Mouse (Mus musculus) intestine, embryonic 14.5 days (tissue): ENCODE measurements around the gene Lrch3. TPM values are rescaled to one million over a fixed set of nuclear protein-coding genes. Genes with fewer than 3 reads are reported as not detected.
"Not testable (repeated sequence)": the region's sequence is repeated elsewhere in the genome, so short reads cannot be mapped to it uniquely, and the experiment has no call there.

ENCODE experiments used
- ATAC-seq: fragments of 200-750 bp; cut with Nextera tagmentation; replicated peaks from 2 replicates; pipeline ENCODE4 v1.8.0; 2017; ENCODE audit warnings: low read depth, moderate number of reproducible peaks, moderate TSS enrichment, moderate library complexity; ENCODE audit not compliant: low FRiP score, low TSS enrichment
- DNase-seq: peaks from one replicate; pipeline ENCODE4 v3.0.0-alpha.2; 2018; ENCODE audit warnings: low spot score
- H3K27ac ChIP-seq: fragments of 300-500 bp; sonication (generic); 2 replicates; pipeline ENCODE4 v1.5.1; 2014; ENCODE audit warnings: low read depth, mild to moderate bottlenecking, control low read depth
- H3K27me3 ChIP-seq: fragments of 300-500 bp; sonication (generic); replicated peaks from 2 replicates; pipeline ENCODE4 v1.6.1; 2014; ENCODE audit warnings: low read length, control low read depth; ENCODE audit not compliant: control insufficient read depth, insufficient read depth
- H3K36me3 ChIP-seq: fragments of 300-500 bp; sonication (generic); 2 replicates; pipeline ENCODE4 v1.6.1; 2014; ENCODE audit warnings: low read length, control low read depth; ENCODE audit not compliant: control insufficient read depth, insufficient read depth
- H3K4me1 ChIP-seq: fragments of 300-500 bp; sonication (generic); replicated peaks from 2 replicates; pipeline ENCODE4 v1.6.1; 2014; ENCODE audit warnings: low read length, control low read depth, mixed read lengths; ENCODE audit not compliant: control insufficient read depth, insufficient read depth
- H3K4me2 ChIP-seq: fragments of 300-500 bp; sonication (generic); 2 replicates; pipeline ENCODE4 v1.6.1; 2014; ENCODE audit warnings: low read length
- H3K4me3 ChIP-seq: fragments of 300-500 bp; sonication (generic); 2 replicates; pipeline ENCODE4 v1.5.1; 2014; ENCODE audit warnings: low read depth, low read length, control low read depth, mixed read lengths
- H3K9ac ChIP-seq: fragments of 300-500 bp; sonication (generic); 2 replicates; pipeline ENCODE4 v1.6.1; 2014; ENCODE audit warnings: mild to moderate bottlenecking, low read length
- H3K9me3 ChIP-seq: fragments of 300-500 bp; sonication (generic); 2 replicates; pipeline ENCODE4 v1.6.1; 2016; ENCODE audit warnings: low read length, control low read depth; ENCODE audit not compliant: control insufficient read depth
- WGBS: fragments of 180-500 bp; shearing (Covaris S2); extraction: QIAGEN DNeasy Blood & Tissue Kit; methylation state at CpG from one replicate; pipeline ENCODE4 v1.1.7; 2014; 5-methylcytosine and 5-hydroxymethylcytosine counted together
- polyA plus RNA-seq: library from polyadenylated mRNA; unstranded; fragments of >200 nt; fragmentation: Nextera tagmentation; extraction: Ambion mirVana; gene quantifications from 2 replicates; pipeline ENCODE4 v1.2.1, GENCODE M21; 2014

Lrch3 gene
- polyA plus RNA-seq, 1 experiment from 2014 or later = 22.1 TPM

- ATAC-seq = no peak
- Histone ChIP-seq H3K27ac (no peak overlapping the region), H3K27me3 (no peaks in the 10 kb centered on the region), H3K4me1 (no peaks in the 10 kb centered on the region), H3K9me3 (no peaks in the 10 kb centered on the region), H3K4me3 (no peak overlapping the region), H3K4me2 (no peak overlapping the region), H3K36me3 (no peaks in the 10 kb centered on the region), H3K9ac (no peak overlapping the region)
- 70% methylated on average over 4 of the region's 4 CpGs for WGBS
- no peak for DNase-seq
Measured at GRCm38 (mm10) chr16:33036006-33036405, 122.1 kb downstream of the Lrch3 start.

- no peak overlapping the region for H3K27ac ChIP-seq
- H3K27me3 ChIP-seq = no peaks in the 10 kb centered on the region
- WGBS = 93% methylated on average over 1 of the region's 1 CpGs
- H3K36me3 ChIP-seq = no peaks in the 10 kb centered on the region
- H3K4me3 ChIP-seq = no peak overlapping the region
- H3K9me3 ChIP-seq = no peaks in the 10 kb centered on the region
- no peak overlapping the region for H3K9ac ChIP-seq
- ATAC-seq (no peak), DNase-seq (no peak)
- H3K4me1 ChIP-seq = no peaks in the 10 kb centered on the region
- H3K4me2 ChIP-seq = no peak overlapping the region
Measured at GRCm38 (mm10) chr16:33042682-33043081, 128.8 kb downstream of the Lrch3 start.

GRCm38 (mm10) chr16:33043268-33043667 is 129.4 kb downstream of the Lrch3 start:
- WGBS = 74% methylated on average over 2 of the region's 2 CpGs
- Histone ChIP-seq H3K36me3 (no peaks in the 10 kb centered on the region), H3K4me2 (no peak overlapping the region), H3K27ac (no peak overlapping the region), H3K9me3 (no peaks in the 10 kb centered on the region), H3K4me3 (no peak overlapping the region), H3K27me3 (no peaks in the 10 kb centered on the region), H3K9ac (no peak overlapping the region), H3K4me1 (no peaks in the 10 kb centered on the region)
- DNase-seq (no peak), ATAC-seq (no peak)

GRCm38 (mm10) chr16:33048004-33048403 is 134.1 kb downstream of the Lrch3 start:
- no peak overlapping the region for H3K9ac ChIP-seq
- H3K27me3 ChIP-seq = no peaks in the 10 kb centered on the region
- 85% methylated on average over 1 of the region's 1 CpGs for WGBS
- no peaks in the 10 kb centered on the region for H3K9me3 ChIP-seq
- H3K4me3 ChIP-seq = no peak overlapping the region
- no peak overlapping the region for H3K4me2 ChIP-seq
- H3K4me1 ChIP-seq = no peaks in the 10 kb centered on the region
- ATAC-seq (no peak), DNase-seq (no peak)
- no peak overlapping the region for H3K27ac ChIP-seq
- H3K36me3 ChIP-seq = no peaks in the 10 kb centered on the region

- 53% methylated on average over 2 of the region's 2 CpGs for WGBS
- no peak for ATAC-seq
- Histone ChIP-seq H3K4me1 (no peaks in the 10 kb centered on the region), H3K4me3 (no peak overlapping the region), H3K36me3 (no peaks in the 10 kb centered on the region), H3K9ac (no peak overlapping the region), H3K4me2 (no peak overlapping the region), H3K27ac (no peak overlapping the region), H3K27me3 (no peaks in the 10 kb centered on the region), H3K9me3 (no peaks in the 10 kb centered on the region)
- no peak for DNase-seq
Measured at GRCm38 (mm10) chr16:33048686-33049085, 134.8 kb downstream of the Lrch3 start.

- no peak overlapping the region for H3K9ac ChIP-seq
- WGBS = 93% methylated on average over 16 of the region's 16 CpGs
- no peak overlapping the region for H3K27ac ChIP-seq
- no peak for DNase-seq
- no peak overlapping the region for H3K4me3 ChIP-seq
- H3K36me3 ChIP-seq = no peaks in the 10 kb centered on the region
- H3K9me3 ChIP-seq = no peaks in the 10 kb centered on the region
- no peaks in the 10 kb centered on the region for H3K4me1 ChIP-seq
- H3K4me2 ChIP-seq = no peak overlapping the region
- H3K27me3 ChIP-seq = no peaks in the 10 kb centered on the region
- no peak for ATAC-seq
Measured at GRCm38 (mm10) chr16:33049809-33050208, 135.9 kb downstream of the Lrch3 start.

GRCm38 (mm10) chr16:33053141-33053540 is 139.2 kb downstream of the Lrch3 start:
- no peak overlapping the region for H3K4me3 ChIP-seq
- H3K9ac ChIP-seq = no peak overlapping the region
- 62% methylated on average over 5 of the region's 5 CpGs for WGBS
- H3K9me3 ChIP-seq = no peaks in the 10 kb centered on the region
- DNase-seq (no peak), ATAC-seq (no peak)
- peaks cover 5% of the 10 kb centered on the region for H3K36me3 ChIP-seq
- H3K4me2 ChIP-seq = no peak overlapping the region
- no peaks in the 10 kb centered on the region for H3K27me3 ChIP-seq
- H3K4me1 ChIP-seq = peaks cover 3% of the 10 kb centered on the region; the same call in 1 of the 2 replicates
- H3K27ac ChIP-seq = no peak overlapping the region

- not testable (repeated sequence) for H3K4me2 ChIP-seq, H3K4me3 ChIP-seq, H3K9ac ChIP-seq, DNase-seq, H3K9me3 ChIP-seq, ATAC-seq, H3K27ac ChIP-seq, H3K27me3 ChIP-seq
- WGBS = 73% methylated on average over 2 of the region's 2 CpGs
- H3K36me3 ChIP-seq = peaks cover 22% of the 10 kb centered on the region
- H3K4me1 ChIP-seq = peaks cover 12% of the 10 kb centered on the region; the same call in 1 of the 2 replicates
Measured at GRCm38 (mm10) chr16:33054927-33055326, 141.0 kb downstream of the Lrch3 start.

GRCm38 (mm10) chr16:33055655-33056054 is 141.8 kb downstream of the Lrch3 start:
- Histone ChIP-seq H3K9ac (peak overlapping the region; percentile 96), H3K27ac (0 out of 2 replicates have a peak overlapping the region, but pooled peaks have one; percentile 87)
- WGBS = 18% methylated on average over 10 of the region's 10 CpGs

More at GRCm38 (mm10) chr16:33055655-33056054, 141.8 kb downstream of the Lrch3 start:
- peak overlapping the region; percentile 41 for H3K4me2 ChIP-seq
- peaks cover 12% of the 10 kb centered on the region; the same call in 1 of the 2 replicates for H3K4me1 ChIP-seq
- ATAC-seq = 0 out of 2 replicates have a peak, but pooled peaks have one; percentile 1
- peaks cover 30% of the 10 kb centered on the region for H3K36me3 ChIP-seq
- no peaks in the 10 kb centered on the region for H3K9me3 ChIP-seq
- H3K27me3 ChIP-seq = no peaks in the 10 kb centered on the region
- peak; percentile 63 for DNase-seq
- peak overlapping the region; percentile 95 for H3K4me3 ChIP-seq
